Mouse (Mus musculus): ENCODE results near the gene Agtpbp1.

DNA sequence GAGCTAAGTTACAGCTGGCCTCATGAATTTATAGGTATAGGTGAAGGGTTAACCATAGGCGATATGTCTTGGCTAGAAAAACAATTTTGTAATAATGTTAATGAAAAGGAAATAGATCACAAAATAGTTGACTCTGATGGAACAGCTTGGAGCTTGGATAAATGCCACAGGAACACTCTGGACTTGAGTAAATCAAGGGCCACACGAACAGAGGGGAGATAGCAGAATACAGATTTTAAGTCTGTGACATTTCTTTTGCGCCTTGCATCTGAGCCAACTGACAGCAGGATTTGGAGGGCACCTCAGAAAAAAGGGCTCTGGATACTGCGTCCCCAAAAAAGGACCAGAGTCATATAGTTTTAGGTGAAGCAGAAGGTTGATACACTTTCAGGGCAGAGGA is 20.5 kb downstream of the Agtpbp1 start:
- TF ChIP-seq GATA1 (IDR thresholded peaks at IDR 0.05; ENCODE audit: borderline replicate concordance, low read length), result no peak
- TF ChIP-seq FLI1 (IDR thresholded peaks at IDR 0.05; ENCODE audit: low read length), result no peak
